Mouse (Mus musculus): ENCODE measurements around the gene Ankk1. TPM values are rescaled to one million over a fixed set of nuclear protein-coding genes. Genes with fewer than 3 reads are reported as not detected.
A peak's percentile ranks its signal among the peaks of the same experiment; 100 is the strongest.

The Ankk1 gene
- polyA plus RNA-seq, 1 experiment from 2014 or later: not detected

DNA sequence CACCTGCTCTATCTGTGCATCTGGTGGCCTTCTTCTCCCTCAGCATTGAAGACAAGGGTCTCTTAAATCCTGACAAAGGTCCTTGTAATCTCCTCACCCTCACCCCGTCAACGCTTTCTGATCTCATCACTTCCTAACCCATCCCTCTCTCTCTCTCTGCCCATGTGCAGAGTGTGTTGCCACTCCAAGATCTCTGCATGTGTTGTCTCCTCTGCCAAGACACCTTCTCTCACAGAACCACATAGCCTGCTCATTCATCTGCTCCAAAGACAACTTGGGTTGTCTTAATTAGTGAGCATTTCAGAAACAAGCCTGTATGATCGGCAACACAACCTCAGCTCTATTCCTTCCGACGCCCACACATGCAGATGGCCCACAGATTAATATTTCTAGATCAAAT, 3.0 kb downstream of the Ankk1 start:
- Histone ChIP-seq H3K4me3 (replicated peaks; ENCODE audit: low read length) (no peak overlapping the region), H3K27ac (ENCODE audit: low read length) (no peak overlapping the region), H3K9me3 (ENCODE audit: control insufficient read depth, low read length) (no peaks in the 10 kb centered on the region), H3K36me3 (ENCODE audit: control insufficient read depth, insufficient read depth) (no peaks in the 10 kb centered on the region), H3K27me3 (replicated peaks; ENCODE audit: control insufficient read depth, insufficient read depth, low read length) (no peaks in the 10 kb centered on the region), H3K4me2 (ENCODE audit: low read length) (no peak overlapping the region), H3K9ac (replicated peaks; ENCODE audit: low read depth, low read length) (no peak overlapping the region), H3K4me1 (replicated peaks; ENCODE audit: control insufficient read depth, insufficient read depth, low read length) (peaks cover 5% of the 10 kb centered on the region; the same call in 1 of the 2 replicates)
- ATAC-seq: no peak
- WGBS: 90% methylated on average over 5 of the region's 5 CpGs

DNA sequence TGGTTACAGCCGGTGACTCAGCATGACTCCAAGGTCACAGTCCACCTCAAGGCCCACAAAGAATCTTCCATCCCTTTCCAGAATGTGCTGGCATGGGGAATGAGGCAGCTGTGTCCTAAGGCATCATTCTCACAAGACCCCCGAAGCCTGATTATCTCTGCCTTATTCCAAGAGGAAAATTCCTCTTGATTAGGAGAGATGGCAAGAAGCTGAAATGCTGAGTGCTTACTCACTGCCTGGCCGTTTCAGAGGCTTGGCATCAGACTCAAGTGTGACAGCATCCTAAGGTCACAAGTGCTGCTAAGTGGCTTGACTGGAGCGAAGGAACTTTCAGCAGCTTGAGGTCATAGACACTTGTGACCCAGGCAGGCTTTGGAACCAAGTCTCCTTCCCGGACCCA, 16.2 kb downstream of the Ankk1 start:
- H3K27me3 ChIP-seq (replicated peaks; ENCODE audit: control insufficient read depth, insufficient read depth, low read length): no peaks in the 10 kb centered on the region
- H3K4me2 ChIP-seq (ENCODE audit: low read length): no peak overlapping the region
- H3K9ac ChIP-seq (replicated peaks; ENCODE audit: low read depth, low read length): no peak overlapping the region
- H3K36me3 ChIP-seq (ENCODE audit: control insufficient read depth, insufficient read depth): no peaks in the 10 kb centered on the region
- 84% methylated on average over 5 of the region's 5 CpGs for WGBS
- H3K27ac ChIP-seq (ENCODE audit: low read length): no peak overlapping the region
- H3K9me3 ChIP-seq (ENCODE audit: control insufficient read depth, low read length): no peaks in the 10 kb centered on the region
- peaks cover 5% of the 10 kb centered on the region; the same call in 1 of the 2 replicates for H3K4me1 ChIP-seq (replicated peaks; ENCODE audit: control insufficient read depth, insufficient read depth, low read length)
- no peak for ATAC-seq
- H3K4me3 ChIP-seq (replicated peaks; ENCODE audit: low read length): no peak overlapping the region

DNA sequence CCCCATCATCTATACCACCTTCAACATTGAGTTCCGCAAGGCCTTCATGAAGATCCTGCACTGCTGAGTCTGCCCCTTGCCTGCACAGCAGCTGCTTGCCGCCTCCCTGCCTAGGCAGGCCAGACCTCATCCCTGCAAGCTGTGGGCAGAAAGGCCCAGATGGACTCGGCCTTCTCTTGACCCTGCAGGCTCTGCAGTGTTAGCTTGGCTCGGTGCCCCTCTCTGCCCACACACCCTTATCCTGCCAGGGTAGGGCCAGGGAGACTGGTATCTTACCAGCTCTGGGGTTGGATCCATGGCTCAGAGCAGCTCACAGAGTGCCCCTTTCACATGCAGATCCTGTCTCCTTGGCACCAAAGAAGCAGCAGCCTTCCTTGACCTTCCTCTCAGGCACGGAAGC, 19.8 kb downstream of the Ankk1 start:
- no peaks in the 10 kb centered on the region for H3K27me3 ChIP-seq (replicated peaks; ENCODE audit: control insufficient read depth, insufficient read depth, low read length)
- no peak overlapping the region for H3K9ac ChIP-seq (replicated peaks; ENCODE audit: low read depth, low read length)
- H3K4me1 ChIP-seq (replicated peaks; ENCODE audit: control insufficient read depth, insufficient read depth, low read length): peaks cover 5% of the 10 kb centered on the region; the same call in 1 of the 2 replicates
- H3K4me3 ChIP-seq (replicated peaks; ENCODE audit: low read length): no peak overlapping the region
- no peak overlapping the region for H3K4me2 ChIP-seq (ENCODE audit: low read length)
- no peak for ATAC-seq
- H3K9me3 ChIP-seq (ENCODE audit: control insufficient read depth, low read length): no peaks in the 10 kb centered on the region
- H3K27ac ChIP-seq (ENCODE audit: low read length): no peak overlapping the region
- no peaks in the 10 kb centered on the region for H3K36me3 ChIP-seq (ENCODE audit: control insufficient read depth, insufficient read depth)
- WGBS: 93% methylated on average over 5 of the region's 5 CpGs

DNA sequence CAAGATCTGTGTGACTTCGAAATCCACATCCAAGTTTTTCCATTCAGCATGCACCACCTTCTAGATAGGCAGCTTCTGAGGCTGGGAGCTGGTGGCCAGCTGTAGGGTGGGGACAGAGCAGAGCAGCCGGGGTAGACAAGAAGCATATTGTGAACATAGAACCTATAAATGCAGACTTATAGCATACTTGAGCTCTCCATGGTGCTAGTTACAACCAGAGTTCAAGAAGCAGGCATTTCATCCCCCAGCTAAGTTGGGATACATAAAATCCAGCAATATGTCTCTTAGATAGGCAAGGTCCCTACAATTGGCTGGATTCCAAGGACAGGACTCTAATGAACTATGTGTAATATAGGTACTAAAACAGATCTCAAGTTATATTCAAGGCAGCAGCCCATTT, 23.1 kb downstream of the Ankk1 start:
- Histone ChIP-seq H3K4me1 (replicated peaks; ENCODE audit: control insufficient read depth, insufficient read depth, low read length) (no peaks in the 10 kb centered on the region), H3K9ac (replicated peaks; ENCODE audit: low read depth, low read length) (no peak overlapping the region), H3K4me2 (ENCODE audit: low read length) (no peak overlapping the region), H3K9me3 (ENCODE audit: control insufficient read depth, low read length) (no peaks in the 10 kb centered on the region), H3K27ac (ENCODE audit: low read length) (no peak overlapping the region), H3K36me3 (ENCODE audit: control insufficient read depth, insufficient read depth) (no peaks in the 10 kb centered on the region), H3K27me3 (replicated peaks; ENCODE audit: control insufficient read depth, insufficient read depth, low read length) (no peaks in the 10 kb centered on the region), H3K4me3 (replicated peaks; ENCODE audit: low read length) (no peak overlapping the region)
- ATAC-seq: no peak
- 76% methylated on average over 2 of the region's 2 CpGs for WGBS

DNA sequence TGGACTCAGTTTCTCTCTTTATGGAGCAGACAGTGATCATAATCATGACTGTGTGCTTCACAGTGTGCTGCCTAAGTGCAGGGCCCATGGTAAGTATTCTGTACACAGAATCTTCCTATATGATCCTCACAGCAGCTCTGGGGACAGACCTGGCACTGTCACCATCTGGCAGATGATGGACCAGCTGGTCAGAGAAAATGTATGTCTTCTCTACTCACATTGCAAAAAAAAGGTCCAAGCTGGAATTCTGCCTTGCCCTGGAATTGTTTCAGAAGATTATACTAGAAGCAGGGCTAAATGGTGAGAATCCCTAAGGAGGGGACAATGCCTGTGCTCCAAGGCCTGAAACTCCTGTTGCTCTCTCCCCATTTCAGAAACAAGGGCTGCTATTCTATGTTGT, 30.8 kb downstream of the Ankk1 start:
- no peak overlapping the region for H3K9ac ChIP-seq (replicated peaks; ENCODE audit: low read depth, low read length)
- no peak overlapping the region for H3K4me2 ChIP-seq (ENCODE audit: low read length)
- H3K4me1 ChIP-seq (replicated peaks; ENCODE audit: control insufficient read depth, insufficient read depth, low read length): no peaks in the 10 kb centered on the region
- no peak overlapping the region for H3K4me3 ChIP-seq (replicated peaks; ENCODE audit: low read length)
- no peak for ATAC-seq
- no peaks in the 10 kb centered on the region for H3K27me3 ChIP-seq (replicated peaks; ENCODE audit: control insufficient read depth, insufficient read depth, low read length)
- H3K36me3 ChIP-seq (ENCODE audit: control insufficient read depth, insufficient read depth): no peaks in the 10 kb centered on the region
- no peak overlapping the region for H3K27ac ChIP-seq (ENCODE audit: low read length)
- no peaks in the 10 kb centered on the region for H3K9me3 ChIP-seq (ENCODE audit: control insufficient read depth, low read length)

DNA sequence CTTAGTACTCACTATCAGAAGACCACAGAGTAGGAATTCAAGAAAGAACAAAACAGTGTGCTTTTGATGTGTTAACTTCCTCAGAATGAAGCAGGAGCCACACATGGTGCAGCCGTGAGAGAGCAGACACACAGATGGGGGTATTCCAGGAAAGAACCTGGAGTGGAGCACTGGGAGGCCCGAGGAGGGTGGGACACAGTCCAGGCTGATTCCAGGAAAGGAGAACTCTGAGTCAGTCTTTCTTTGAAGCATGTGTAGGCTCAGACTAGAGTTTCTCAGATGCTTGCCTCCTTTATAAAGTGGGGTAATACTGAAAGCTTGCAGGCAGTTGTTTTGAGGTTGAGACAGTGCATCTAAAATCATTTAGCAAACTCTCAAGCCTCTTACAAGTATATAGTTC, 34.6 kb downstream of the Ankk1 start:
- Histone ChIP-seq H3K36me3 (ENCODE audit: control insufficient read depth, insufficient read depth) (no peaks in the 10 kb centered on the region), H3K4me1 (replicated peaks; ENCODE audit: control insufficient read depth, insufficient read depth, low read length) (no peaks in the 10 kb centered on the region)
- 54% methylated on average over 2 of the region's 2 CpGs for WGBS

DNA sequence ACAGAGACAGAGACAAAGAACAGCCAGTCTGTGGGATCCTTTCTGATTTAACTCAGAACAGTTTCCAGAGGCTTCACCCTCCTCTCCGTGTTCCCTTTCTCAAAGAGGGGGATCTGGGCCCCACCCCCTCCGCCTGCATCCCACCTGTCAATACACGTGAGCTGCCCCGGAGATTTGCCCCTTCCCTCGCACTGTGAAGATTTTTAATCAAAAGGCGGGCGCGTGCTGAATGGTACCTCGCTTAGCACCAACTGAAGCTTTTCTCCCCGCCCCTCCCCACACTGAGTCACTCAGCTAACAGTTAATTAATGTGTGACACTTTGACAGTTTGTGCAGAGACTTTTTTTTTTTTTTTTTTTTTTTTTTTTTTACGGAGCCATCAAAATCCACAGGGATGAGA, 40.7 kb downstream of the Ankk1 start:
- no peak overlapping the region for H3K4me2 ChIP-seq (ENCODE audit: low read length)
- WGBS: 16% methylated on average over 11 of the region's 11 CpGs
- H3K27me3 ChIP-seq (replicated peaks; ENCODE audit: control insufficient read depth, insufficient read depth, low read length): no peaks in the 10 kb centered on the region
- H3K4me1 ChIP-seq (replicated peaks; ENCODE audit: control insufficient read depth, insufficient read depth, low read length): no peaks in the 10 kb centered on the region; the same call in 1 of the 2 replicates
- H3K36me3 ChIP-seq (ENCODE audit: control insufficient read depth, insufficient read depth): no peaks in the 10 kb centered on the region
- H3K9ac ChIP-seq (replicated peaks; ENCODE audit: low read depth, low read length): no peak overlapping the region
- peak; percentile 88 for ATAC-seq
- H3K9me3 ChIP-seq (ENCODE audit: control insufficient read depth, low read length): no peaks in the 10 kb centered on the region
- H3K27ac ChIP-seq (ENCODE audit: low read length): no peak overlapping the region
- H3K4me3 ChIP-seq (replicated peaks; ENCODE audit: low read length): no peak overlapping the region

More for the DNA sequence above, 34.6 kb downstream of the Ankk1 start:
- no peaks in the 10 kb centered on the region for H3K27me3 ChIP-seq (replicated peaks; ENCODE audit: control insufficient read depth, insufficient read depth, low read length)
- H3K4me2 ChIP-seq (ENCODE audit: low read length): no peak overlapping the region
- H3K9me3 ChIP-seq (ENCODE audit: control insufficient read depth, low read length): no peaks in the 10 kb centered on the region
- H3K27ac ChIP-seq (ENCODE audit: low read length): no peak overlapping the region
- no peak for ATAC-seq
- no peak overlapping the region for H3K4me3 ChIP-seq (replicated peaks; ENCODE audit: low read length)
- no peak overlapping the region for H3K9ac ChIP-seq (replicated peaks; ENCODE audit: low read depth, low read length)

DNA sequence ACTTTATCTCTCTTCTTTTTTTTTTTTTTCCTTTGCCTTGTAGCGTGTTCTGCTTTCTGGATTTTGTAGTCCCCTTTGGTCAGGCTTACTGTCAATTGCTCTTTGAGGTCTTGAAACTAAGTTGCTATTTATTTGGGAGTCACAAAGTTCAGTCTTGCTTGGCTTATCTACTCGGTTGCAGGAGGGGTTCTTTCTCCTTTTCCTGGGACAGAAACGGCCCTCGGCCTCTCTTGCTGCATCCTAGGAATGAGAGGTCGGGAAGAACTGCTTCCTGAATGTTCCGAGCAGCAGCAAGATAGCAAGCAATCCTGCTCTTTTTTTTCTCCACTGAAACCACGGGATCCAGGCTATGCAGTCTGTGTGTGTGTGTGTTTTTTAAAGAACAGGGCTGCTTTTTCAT, 41.5 kb downstream of the Ankk1 start:
- H3K27ac ChIP-seq (ENCODE audit: low read length): no peak overlapping the region
- H3K4me2 ChIP-seq (ENCODE audit: low read length): no peak overlapping the region
- no peaks in the 10 kb centered on the region for H3K9me3 ChIP-seq (ENCODE audit: control insufficient read depth, low read length)
- H3K4me3 ChIP-seq (replicated peaks; ENCODE audit: low read length): no peak overlapping the region
- H3K9ac ChIP-seq (replicated peaks; ENCODE audit: low read depth, low read length): no peak overlapping the region
- no peaks in the 10 kb centered on the region for H3K27me3 ChIP-seq (replicated peaks; ENCODE audit: control insufficient read depth, insufficient read depth, low read length)
- WGBS: 58% methylated on average over 7 of the region's 7 CpGs
- no peaks in the 10 kb centered on the region for H3K36me3 ChIP-seq (ENCODE audit: control insufficient read depth, insufficient read depth)
- H3K4me1 ChIP-seq (replicated peaks; ENCODE audit: control insufficient read depth, insufficient read depth, low read length): no peaks in the 10 kb centered on the region; the same call in 1 of the 2 replicates
- no peak for ATAC-seq

DNA sequence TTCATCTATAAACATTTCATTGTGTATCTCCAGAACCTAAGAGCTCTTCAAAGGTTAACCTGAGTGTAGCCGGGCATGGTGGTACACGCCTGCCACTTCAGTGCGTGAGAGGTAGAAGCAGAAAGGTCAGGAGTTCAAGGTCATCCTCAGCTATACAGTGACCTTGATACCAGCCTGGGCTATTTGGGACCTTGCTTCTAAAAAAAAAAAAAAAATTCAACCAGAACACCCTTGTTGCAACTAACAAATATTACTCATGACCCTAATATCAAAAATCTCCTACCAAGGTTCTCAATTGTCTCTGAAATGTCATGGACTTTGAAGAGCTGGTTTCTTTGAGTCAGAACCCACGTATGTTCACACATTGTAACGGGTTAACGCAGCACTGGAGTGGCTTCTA, 42.0 kb downstream of the Ankk1 start:
- no peak overlapping the region for H3K9ac ChIP-seq (replicated peaks; ENCODE audit: low read depth, low read length)
- no peaks in the 10 kb centered on the region for H3K36me3 ChIP-seq (ENCODE audit: control insufficient read depth, insufficient read depth)
- H3K4me2 ChIP-seq (ENCODE audit: low read length): no peak overlapping the region
- H3K4me3 ChIP-seq (replicated peaks; ENCODE audit: low read length): no peak overlapping the region
- no peak overlapping the region for H3K27ac ChIP-seq (ENCODE audit: low read length)
- H3K9me3 ChIP-seq (ENCODE audit: control insufficient read depth, low read length): no peaks in the 10 kb centered on the region
- no peaks in the 10 kb centered on the region; the same call in 1 of the 2 replicates for H3K4me1 ChIP-seq (replicated peaks; ENCODE audit: control insufficient read depth, insufficient read depth, low read length)
- ATAC-seq: no peak
- WGBS: 92% methylated on average over 6 of the region's 6 CpGs
- no peaks in the 10 kb centered on the region for H3K27me3 ChIP-seq (replicated peaks; ENCODE audit: control insufficient read depth, insufficient read depth, low read length)

DNA sequence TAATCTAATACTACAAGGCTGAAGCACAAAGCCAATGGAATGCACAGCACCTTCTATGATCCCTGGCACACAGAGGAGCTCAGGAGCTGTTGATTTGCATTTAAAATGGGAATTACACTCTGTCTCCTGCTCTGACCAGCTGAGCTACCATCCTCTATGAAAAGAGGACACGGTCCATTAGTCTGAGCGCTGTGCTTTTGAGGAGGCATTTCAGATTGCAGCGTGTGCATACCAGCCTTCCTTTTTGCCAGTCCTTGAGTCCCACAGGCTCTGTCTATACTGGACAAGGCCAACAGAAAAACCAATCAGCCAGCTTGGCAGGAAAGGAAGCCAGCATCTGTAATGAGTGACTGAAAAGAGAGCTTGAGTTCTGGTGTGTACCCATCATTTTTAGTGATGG, 42.8 kb downstream of the Ankk1 start:
- ATAC-seq: no peak
- no peak overlapping the region for H3K9ac ChIP-seq (replicated peaks; ENCODE audit: low read depth, low read length)
- H3K4me1 ChIP-seq (replicated peaks; ENCODE audit: control insufficient read depth, insufficient read depth, low read length): no peaks in the 10 kb centered on the region; the same call in 1 of the 2 replicates
- no peak overlapping the region for H3K4me3 ChIP-seq (replicated peaks; ENCODE audit: low read length)
- H3K4me2 ChIP-seq (ENCODE audit: low read length): no peak overlapping the region
- H3K27me3 ChIP-seq (replicated peaks; ENCODE audit: control insufficient read depth, insufficient read depth, low read length): no peaks in the 10 kb centered on the region
- H3K27ac ChIP-seq (ENCODE audit: low read length): no peak overlapping the region
- H3K36me3 ChIP-seq (ENCODE audit: control insufficient read depth, insufficient read depth): no peaks in the 10 kb centered on the region
- no peaks in the 10 kb centered on the region for H3K9me3 ChIP-seq (ENCODE audit: control insufficient read depth, low read length)
- WGBS: 33% methylated on average over 3 of the region's 3 CpGs
